Mouse (Mus musculus): ENCODE measurements around the gene Nsmf.

The Nsmf gene

GRCm38 (mm10) chr2:25085571-25085970 is 31.4 kb downstream of the Nsmf start:
- in situ Hi-C loops (cut with MboI, MseI): no loop called here

GRCm38 (mm10) chr2:25087842-25088241 is 33.7 kb downstream of the Nsmf start:
- in situ Hi-C loops (cut with MboI, MseI): no loop called here

GRCm38 (mm10) chr2:25088636-25089035 is 34.5 kb downstream of the Nsmf start:
- in situ Hi-C loops (cut with MboI, MseI): no loop called here

DNA sequence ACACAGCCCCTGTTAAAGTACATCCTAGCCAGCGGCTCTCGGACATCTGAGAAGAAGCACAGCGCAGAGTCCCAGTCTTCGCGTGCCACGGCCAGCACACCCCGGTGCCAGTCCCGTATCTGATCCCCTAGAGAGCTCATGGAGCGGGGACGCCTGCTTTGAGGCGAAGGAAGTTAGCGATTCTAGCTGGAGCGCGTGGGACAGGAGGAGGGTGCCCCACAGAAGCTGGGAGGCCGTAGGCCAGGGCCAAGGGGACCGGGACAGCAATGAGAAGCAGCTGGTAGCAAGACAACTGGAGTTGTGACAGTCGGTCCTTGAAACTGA is 40.6 kb downstream of the Nsmf start:
- in situ Hi-C loops (cut with MboI, MseI): no loop called here

- in situ Hi-C loops (cut with MboI, MseI): no loop called here
These were observed 41.1 kb downstream of the Nsmf start, which contains the start of gene Noxa1 for GRCm38 (mm10) chr2:25095109-25095850. Gene Noxa1, minus strand, starts transcription at chr2:25095149.

DNA sequence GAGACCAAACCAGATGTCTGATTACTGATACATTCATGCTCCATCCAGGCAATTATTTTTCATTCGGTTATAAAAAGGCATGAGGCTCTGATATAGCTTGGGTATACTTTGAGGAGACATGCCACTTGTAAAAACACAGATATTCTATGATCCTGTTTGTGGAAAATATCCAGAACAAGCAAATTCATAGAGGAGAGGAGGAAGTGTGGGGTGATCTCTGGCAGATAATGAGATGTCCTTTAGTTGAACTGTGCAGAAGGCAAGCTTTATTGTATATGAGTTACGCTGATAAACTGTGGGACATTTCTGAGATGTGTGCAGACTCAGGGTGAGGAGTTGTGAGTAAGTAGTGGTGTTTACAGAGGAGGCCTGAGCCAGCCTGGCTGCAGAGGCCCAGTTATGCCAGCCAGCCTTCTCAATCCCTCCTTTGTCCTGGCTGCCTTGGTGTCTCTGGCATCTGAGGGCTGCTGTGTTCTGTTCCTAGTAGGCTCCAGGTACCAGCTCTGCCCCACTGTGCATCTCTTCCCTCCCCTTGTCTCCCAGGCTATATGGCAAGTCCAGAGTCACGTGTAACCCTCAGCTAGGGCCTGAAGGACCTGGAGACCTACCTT is 44.0 kb downstream of the Nsmf start:
- in situ Hi-C loops (cut with MboI, MseI): no loop called here

DNA sequence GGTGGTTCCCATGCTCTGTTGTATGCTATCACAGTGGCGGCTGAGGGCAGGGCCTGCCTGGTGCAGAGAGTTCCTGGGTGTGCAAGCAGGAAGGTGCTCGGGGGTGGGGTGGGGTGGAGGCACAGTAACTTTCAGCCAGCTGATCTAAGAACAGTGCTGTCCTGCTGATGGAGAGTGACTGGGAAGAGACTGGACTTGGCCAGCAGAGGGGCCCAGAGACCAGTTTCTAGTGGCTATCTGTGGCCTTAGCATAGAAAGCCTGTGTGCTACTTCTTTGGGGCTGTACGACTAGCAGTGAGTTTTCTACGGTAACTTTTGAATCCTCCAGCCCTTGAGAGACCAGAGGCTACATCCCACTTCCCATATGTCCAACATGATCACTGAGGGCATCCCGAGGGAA is 44.8 kb downstream of the Nsmf start:
- in situ Hi-C loops (cut with MboI, MseI): no loop called here

GRCm38 (mm10) chr2:25099703-25100102 is 45.5 kb downstream of the Nsmf start:
- in situ Hi-C loops (cut with MboI, MseI): no loop called here

DNA sequence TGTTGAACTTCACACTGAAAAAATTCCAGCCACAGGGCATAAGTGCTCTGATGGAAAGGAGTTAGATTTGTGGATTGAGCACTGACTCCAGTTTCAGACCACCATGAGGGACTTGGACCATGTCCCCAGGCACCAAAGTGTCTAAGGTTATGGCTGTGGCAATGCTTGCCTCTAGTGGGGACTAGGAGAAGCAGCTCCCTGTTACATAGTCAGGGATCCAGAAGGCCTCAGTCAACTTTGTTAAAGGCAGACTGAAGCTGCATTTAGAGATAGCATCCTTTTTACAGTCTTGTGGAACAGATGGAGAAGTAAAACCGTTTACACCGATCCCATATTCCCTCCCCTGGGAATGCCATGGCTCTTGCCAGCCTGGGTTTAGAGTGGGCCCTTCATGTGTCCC is 50.0 kb downstream of the Nsmf start:
- in situ Hi-C loops (cut with MboI, MseI): no loop called here

- in situ Hi-C loops (cut with MboI, MseI): no loop called here
These were observed 51.9 kb downstream of the Nsmf start for GRCm38 (mm10) chr2:25106045-25106444.

DNA sequence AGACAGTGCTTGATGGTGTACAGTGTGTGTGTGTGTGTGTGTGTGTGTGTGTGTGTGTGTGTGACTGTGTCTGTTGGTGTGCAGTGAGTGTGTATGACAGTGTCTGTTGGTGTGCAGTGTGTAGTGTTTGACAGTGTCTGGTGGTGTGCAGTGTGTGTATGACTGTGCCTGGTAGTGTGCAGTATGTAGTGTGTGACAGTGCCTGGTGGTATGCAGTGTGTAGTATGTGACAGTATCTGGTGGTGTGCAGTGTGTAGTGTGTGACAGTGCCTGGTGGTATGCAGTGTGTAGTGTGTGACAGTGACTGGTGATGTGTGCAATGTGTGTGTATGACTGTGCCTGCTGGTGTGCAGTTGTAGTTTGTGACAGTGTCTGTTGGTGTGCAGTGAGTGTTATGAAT is 55.3 kb downstream of the Nsmf start:
- in situ Hi-C loops (cut with MboI, MseI): no loop called here

DNA sequence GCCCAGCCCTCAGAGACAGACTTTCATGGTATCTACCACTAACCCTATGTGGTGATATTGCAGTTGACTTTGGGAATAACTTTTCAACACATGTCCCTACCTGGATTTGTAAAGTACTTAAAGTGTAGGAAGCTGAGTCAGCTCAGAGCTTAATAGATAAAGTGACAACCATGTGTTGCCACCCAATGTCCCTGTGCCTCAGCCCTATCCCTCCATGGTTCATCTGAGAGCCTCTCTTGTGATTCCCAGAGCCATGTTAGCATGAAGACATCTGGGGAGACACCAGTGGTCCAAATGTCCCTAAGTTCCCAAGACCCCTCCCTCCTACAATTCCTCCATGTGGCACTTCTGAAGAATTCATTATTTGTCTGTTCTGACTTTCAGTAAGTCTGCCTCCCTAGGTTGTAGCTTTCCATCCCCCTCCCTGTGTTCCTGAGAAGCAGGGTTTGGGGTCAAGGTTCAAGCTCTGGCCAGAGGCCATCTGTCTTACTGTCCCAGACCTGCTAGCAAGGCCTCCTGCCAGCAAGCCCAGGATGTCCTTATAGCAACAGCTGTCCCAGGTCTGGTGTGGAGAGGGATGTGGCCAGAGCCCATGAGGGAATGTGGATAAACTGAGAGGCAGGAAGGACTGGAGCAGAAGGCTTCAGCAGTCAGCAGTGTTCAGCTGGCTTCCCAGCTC is 56.5 kb downstream of the Nsmf start:
- in situ Hi-C loops (cut with MboI, MseI): no loop called here

DNA sequence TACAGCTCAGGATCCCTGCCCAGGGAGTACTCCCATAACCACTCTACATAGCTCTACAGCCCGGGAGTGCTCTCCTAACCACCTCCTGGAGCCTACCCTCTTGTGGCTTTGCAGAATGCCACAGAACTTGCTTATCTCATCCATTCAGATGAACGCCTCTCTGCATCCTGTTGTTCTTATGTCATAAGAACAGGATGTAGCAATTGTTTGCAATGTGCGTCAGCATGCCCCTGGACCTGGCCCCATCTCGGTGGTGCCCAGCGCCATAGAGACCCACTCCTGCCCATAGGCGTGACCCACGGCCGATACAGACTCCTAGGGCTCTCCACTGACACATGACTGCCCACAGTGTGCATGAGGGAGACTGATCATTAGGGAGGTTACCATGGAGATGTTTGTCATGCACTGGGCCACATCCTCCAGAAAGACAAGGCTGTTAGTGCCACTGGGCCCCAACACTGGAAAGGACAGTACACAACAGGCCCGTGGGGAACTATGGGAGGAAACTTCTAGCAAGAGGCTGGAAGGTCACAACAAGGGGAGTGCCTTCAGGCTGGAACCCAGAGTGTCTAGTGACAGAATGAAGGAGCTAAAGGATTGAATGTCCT is 57.1 kb downstream of the Nsmf start:
- in situ Hi-C loops (cut with MboI, MseI): no loop called here

All from regulatory T cell (primary cell).